Mouse (Mus musculus) inflammation-experienced regulatory T-cells (primary cell): ENCODE results near the gene Trim42. TPM values are rescaled to one million over a fixed set of nuclear protein-coding genes. Genes with fewer than 3 reads are reported as not detected.

Experiments
- polyA plus RNA-seq, 2 experiments: library from polyadenylated mRNA; unstranded; fragments of 100-300 nt; shearing (Covaris generic); gene quantifications; one replicate each; pipeline ENCODE4 v1.2.1; 2017

Gene Trim42
- polyA plus RNA-seq, result under 1 TPM in 1 of 2 experiments, not detected in 1; 0.42 TPM

DNA sequence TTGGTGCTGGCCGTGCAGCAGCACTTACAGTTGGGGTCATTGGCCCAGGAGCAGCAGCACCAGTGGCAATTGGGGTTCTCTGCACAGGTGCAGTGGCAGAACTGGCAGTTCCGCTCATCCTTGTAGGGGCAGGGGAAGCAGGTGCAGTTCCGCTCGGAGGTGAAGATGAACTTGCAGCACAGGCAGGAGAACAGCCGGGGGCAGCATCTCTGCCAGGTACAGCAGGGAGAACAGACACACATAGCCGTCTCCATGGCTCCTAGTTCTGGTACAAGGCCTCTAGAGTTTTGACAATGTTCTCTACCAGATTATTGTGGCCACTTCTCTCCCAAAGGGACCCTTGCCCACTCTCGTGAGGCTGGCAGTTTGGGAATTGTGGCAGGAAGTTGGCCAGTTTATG is at the start of gene Trim42:
TSS of gene Trim42 (minus strand) at position 368 of the 400 bp plus-strand sequence.

